Mouse (Mus musculus): ENCODE results near the gene 1300017J02Rik.

1300017J02Rik gene

DNA sequence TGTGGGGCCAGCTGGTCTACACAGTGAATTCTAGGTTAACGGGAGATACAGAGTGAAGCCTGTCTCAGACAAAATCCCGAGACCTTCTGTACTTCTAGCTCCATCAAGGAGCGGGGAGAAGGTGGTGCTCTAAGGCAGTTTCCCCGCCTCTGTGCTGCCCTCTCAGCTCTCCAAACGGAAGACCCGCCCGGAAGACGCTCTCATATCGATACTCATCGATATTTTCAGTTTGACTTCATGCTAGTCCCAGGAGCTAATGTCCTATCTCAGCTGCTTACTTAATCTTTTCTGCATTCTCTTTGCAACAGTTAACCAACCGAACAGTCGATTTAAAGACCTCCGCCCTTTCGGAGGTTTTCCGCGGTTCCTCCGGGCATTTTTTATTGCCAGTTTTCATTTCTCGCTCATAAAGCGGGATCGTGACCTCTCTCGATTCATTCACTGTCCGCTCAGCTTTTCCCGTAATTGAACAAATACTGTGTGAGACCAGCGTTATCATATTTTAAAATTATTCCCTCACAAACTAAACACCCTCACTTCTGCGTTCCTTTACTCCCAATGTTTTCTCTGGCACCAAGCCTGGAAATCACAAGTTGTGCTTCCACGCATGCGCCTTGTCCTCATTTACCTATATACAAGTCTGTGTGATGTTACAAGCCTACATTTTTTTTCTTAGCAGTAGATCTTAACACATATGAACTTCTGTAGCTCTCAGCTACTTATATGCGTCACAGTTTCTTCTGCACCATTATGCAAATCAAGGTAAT is 92.0 kb downstream of the 1300017J02Rik start:
- DNase-seq: no peak

DNA sequence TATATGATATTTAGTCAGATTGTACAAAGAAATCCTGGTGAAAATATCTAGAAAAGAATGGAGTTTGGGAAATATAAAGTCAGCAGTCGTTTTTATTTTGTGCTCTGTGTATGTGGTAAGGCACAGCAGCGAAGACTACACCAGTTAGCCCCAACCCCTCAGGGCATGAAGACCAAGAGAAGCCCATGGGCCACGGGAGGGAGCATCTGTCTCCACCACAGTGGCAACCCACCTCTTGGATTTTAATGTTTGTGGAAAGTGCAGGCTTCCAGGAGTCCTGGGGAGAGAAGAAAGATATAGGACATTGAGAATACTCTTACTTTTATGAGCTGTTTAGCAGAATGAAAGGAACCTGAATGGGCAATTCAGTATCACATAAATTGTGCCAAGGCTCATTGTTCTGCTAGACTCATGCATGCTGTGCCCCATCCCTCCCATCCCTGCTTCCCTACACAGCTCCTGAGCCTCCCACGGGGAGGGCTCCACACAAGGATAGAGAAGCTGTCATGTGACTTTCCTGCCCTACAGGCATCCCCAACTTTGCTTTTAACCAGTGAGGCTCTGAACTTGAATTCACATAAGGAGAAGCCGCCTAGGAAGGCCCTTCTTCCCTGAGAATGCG is 96.0 kb downstream of the 1300017J02Rik start:
- DNase-seq: no peak

DNA sequence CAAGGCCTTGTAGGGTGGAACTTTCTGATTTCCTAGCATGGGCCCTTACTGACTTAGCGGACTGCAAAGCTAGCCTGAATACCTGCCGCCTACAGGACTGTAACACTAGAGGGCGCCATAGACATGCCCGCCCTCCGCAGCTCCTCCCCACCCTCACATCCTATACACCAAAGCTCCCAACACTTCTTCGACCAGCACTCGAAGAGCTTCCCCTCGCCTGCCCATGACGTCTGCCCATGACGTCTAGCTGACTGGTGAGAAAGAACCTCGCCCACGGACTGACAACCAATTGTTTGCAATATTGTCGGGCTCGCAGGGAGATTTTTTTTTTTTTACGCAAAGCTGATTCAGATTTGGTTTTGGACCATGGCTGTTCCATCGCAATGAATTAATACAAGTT is 97.0 kb downstream of the 1300017J02Rik start:
- DNase-seq: peak; percentile 85 to 87

DNA sequence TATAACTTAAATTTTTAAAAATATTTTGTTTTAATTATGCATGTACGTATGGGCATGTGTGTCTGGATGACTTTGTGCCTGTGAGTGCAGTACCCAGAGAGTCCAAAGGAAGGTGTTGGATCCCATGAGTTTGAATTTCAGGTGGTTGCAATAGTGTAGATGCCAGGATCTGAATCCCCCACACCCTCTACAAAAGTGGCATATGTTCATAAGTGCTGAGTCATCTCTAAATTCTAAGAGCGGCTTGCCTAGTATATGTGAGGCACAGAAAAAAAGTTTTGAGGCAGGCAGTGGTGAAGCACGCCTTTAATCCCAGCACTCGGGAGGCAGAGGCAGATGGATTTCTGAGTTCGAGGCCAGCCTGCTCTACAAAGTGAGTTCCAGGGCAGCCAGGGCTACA is 99.1 kb downstream of the 1300017J02Rik start:
- DNase-seq: no peak

DNA sequence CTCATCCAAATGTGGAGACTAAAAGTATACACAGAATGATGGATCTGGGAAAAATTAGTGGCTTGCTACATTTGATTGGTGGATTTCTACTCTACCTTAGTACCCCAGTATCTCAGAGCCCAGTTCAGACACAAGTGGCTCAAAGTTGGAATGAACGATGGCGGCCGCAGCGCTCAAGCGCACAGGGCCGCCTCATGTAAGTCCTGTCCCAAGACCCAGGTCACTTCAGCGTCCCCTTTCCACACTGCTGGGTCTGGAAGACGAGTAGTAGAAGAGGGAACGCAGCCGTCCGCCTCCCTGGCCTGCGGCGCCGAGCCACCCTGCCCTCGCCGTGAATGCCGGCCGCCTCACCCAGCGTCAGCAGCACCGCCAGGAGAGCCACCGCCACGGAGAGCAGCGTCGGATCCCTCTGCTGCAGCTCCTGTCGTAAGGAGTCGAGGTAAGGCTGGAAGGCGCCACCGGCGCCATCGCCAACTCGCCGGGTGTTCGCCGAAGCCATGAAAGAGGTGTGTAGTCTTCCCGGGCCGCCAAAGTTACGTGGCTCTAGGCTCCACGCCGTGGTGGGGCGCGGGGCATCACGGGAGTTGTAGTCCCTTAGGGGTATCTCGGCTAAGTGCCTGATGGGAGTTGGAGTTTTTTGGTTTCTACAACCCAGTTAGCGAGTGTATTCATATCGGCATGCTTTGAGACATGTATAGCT is 103.2 kb downstream of the 1300017J02Rik start, which contains the start of gene Srprb:
Gene Srprb (minus strand): TSS at position 577 of the 700 bp plus-strand sequence.
- peak; percentile 94 to 96 for DNase-seq

Measured in B cell, adult 2 months (primary cell).